Mouse (Mus musculus): ENCODE results near the gene Uap1l1.

Gene Uap1l1

DNA sequence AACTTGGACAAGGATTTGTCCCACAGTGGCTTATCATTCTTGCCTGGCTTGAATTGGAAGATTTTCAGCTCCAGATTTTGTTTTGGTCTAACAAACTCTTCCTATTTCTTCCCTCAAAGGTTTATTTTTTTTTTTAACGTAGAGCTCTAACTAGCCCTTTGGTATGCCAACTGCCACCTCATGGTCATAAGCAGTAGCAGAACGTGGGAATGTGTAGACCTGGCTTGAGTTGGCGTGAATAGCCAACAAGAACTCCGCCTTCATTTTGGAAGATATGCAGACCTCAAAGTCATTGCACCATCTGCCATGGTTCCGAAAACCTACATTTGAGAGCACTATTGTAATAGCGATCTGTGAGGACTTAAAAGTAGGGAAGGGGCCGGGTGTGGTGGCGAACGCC lies 34.0 kb downstream of the Uap1l1 start:
- in situ Hi-C loops (cut with MboI; ENCODE audit: low pct_unique_long_range_greater_than_20kb in 1 of 2, low sequenced_read_pairs in 2 of 2, unreplicated experiment in 1 of 2): loop anchor here in 1 of 2 experiments (5.0 kb wide), 1 partner anchor 64 kb away; no protein-coding TSS in a partner anchor

DNA sequence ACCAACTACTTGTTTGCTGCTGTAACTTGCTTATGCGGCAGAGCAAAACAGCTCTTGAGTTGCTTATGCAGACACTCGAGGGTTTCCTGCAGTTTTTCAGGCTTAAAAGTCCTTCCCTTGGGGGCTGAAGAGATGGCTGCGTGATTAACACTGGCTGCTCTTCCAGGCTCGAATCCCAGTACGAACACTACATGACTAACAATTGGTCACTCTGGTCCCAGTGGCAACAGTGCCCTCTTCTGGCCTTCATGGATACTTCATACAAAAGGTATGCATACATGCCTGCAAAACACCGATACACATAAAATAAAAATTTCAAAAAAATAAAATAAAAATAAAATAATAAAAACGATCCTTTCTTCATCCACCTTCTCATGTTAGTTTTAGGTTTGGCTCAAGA lies 37.0 kb downstream of the Uap1l1 start:
- in situ Hi-C loops (cut with MboI; ENCODE audit: low pct_unique_long_range_greater_than_20kb in 1 of 2, low sequenced_read_pairs in 2 of 2, unreplicated experiment in 1 of 2): no loop called here

DNA sequence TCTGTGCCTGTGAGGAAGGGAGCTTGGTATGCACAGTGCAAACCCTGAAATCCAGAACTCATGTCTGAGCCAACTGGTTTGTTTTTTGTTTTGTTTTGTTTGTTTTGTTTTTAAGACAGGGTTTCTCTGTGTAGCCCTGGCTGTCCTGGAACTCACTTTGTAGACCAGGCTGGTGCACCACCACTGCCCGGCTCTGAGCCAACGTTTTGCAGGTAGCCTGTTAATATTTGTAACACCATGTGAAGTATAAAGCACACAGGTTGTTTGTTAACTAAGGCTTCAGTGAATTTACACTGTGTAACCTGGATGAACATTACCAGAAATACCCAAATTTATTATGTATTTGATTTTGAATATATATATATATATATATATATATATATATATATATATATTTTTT lies 39.4 kb downstream of the Uap1l1 start:
- in situ Hi-C loops (cut with MboI; ENCODE audit: low pct_unique_long_range_greater_than_20kb in 1 of 2, low sequenced_read_pairs in 2 of 2, unreplicated experiment in 1 of 2): no loop called here

DNA sequence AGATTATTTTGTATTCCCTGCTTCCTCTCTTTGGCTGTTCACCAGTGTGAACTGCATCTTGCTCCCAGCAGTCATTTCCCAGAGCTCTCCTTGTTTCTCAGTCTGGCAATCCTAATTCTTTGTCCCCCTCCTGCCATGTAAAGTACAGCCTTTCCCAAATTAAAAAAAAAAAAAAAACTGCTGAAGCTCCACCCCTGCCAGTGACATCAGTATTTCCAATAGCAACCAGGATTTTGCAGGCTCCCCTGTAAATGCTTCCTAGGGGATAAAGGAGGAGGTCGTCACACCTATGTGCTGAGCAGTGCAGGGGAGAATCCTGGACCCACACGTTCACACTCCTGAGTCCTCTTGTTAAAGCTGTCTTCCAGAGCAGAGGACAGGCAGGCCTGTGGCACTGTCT lies 45.4 kb downstream of the Uap1l1 start:
- in situ Hi-C loops (cut with MboI; ENCODE audit: low pct_unique_long_range_greater_than_20kb in 1 of 2, low sequenced_read_pairs in 2 of 2, unreplicated experiment in 1 of 2): no loop called here

DNA sequence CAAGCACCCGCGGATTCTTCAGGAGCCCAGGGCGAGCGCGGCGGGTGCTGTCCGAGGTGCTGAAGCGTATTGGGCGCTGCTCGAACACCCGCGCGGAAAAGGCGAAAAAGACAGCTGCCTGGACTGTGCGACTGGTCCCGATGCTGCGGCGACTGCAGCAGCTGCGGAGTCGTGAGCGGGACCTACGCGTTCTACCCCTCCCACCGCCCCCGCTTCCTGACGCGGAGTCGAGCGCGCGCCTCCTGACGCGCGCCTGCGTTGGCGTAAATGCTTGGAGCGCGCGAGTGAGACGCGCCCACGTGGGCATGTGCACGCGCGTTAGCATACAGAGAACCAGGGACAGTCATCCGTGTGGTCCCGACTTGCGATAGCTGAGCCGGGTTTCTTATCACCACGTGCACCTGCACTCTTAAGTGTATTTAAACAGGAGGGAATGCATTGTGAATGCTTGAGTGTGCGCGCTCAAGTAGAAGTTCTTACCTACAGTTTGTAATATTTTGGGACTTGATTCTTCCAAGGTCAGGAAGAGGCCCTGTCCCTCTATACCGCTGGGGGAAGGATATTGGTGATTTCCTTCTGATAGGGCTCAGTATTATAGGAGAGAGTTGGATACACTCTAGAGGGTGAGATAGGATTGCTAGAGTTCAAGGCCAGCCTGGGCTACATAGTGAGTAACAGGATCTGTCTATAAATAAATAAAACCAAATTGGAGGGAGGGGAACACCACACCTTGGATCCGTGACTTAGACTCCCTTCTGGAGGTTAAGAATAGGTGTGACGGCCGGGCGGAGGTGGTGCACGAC lies 46.3 kb downstream of the Uap1l1 start, which contains the start of gene Grin1:
TSS of gene Grin1 (minus strand) at position 217 of the 803 bp plus-strand sequence.
- in situ Hi-C loops (cut with MboI; ENCODE audit: low pct_unique_long_range_greater_than_20kb in 1 of 2, low sequenced_read_pairs in 2 of 2, unreplicated experiment in 1 of 2): no loop called here

DNA sequence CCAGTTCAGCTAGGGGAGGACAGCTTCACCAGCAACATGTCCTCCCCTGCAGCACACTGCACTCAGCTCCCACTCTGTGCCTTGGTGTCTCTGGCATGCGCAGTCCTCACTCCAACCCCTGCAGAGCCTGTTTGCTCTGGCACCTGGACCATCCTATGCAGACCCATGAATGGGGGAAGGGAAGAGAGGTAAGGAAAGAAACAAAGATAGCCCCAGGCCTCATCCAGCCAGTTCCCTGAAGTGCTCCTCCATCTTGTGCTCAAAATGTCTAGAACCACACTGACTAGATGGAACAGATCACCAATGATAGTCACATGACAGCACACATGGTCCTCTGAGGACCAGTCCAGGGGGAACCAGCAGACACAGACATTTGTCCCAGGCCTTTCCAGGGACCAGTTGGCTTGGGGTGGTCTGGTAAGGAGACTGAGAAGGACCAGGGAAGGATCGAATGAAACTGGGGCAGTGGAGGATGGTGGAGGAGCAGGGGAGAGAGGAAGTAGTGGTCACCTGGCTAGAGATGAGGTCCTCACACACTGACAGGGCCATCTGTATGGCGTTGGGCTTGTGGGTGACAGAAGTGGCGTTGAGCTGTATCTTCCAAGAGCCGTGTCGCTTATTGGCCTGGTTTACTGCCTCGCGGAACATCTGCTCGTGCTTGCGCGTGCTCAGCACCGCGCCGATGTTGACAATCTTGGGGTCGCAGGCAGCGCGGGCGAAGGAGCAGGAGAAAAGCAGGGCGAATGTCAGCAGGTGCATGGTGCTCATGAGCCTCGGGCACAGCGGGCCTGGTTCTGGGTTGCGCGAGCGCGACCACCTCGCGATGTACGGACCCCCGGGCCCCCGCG lies 47.1 kb downstream of the Uap1l1 start:
- in situ Hi-C loops (cut with MboI; ENCODE audit: low pct_unique_long_range_greater_than_20kb in 1 of 2, low sequenced_read_pairs in 2 of 2, unreplicated experiment in 1 of 2): no loop called here

DNA sequence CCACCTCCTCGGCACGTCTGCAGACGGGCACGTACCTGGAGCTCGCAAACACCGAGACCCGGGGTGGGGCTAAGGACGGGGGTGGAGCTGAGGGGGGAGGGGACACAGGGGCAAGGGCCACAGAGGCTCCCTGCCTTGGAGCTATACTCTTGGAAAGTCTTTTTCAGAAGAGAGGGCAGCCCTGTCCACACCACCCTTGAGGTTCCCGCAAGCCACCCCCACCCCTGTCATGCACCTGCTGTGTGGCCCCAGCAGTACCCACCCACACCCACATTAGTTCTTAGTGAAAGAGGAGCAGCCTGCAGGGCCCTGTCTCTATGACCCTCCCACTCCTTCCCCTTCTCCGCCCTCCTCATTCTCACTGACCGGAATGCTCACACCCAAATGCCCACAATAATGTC lies 54.0 kb downstream of the Uap1l1 start:
- in situ Hi-C loops (cut with MboI; ENCODE audit: low pct_unique_long_range_greater_than_20kb in 1 of 2, low sequenced_read_pairs in 2 of 2, unreplicated experiment in 1 of 2): no loop called here

DNA sequence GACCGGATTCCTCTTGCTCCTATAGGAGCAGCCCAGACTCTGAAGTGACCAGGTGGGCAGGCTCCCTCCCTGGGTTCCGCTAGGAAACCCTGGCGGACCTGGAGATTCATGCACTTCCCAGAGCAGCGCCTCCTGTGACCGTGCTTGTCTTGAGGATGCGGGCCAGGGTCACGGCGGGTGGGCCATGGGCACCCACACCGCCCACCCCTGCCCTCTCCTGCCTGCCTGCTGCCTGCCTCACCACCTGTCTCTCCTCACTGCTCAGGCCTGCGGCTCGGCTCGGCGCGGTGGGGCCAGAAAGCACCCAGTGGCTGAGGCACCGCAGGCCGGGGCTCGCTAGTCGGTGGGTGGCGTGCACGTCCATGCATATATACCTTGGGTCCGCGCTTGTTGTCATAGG lies 54.5 kb downstream of the Uap1l1 start:
- in situ Hi-C loops (cut with MboI; ENCODE audit: low pct_unique_long_range_greater_than_20kb in 1 of 2, low sequenced_read_pairs in 2 of 2, unreplicated experiment in 1 of 2): no loop called here

DNA sequence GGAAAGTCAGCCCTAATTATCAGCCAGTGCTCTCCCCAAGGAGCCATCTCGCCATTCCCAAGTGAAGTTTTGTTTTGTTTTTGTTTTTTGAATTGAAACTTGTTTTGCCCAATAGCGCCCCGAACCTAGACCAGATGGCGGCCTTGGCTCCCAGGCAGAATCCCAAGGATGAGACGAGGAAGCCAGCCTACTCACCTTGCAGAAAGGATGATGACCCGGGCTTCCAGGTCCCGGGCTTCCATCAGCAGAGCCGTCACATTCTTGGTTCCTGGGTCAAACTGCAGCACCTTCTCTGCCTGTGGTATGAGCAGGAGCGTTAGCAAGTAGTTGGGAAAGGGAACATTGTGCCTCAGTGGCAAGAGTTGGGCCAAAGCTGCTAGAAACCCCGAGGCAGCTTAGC lies 55.3 kb downstream of the Uap1l1 start:
- in situ Hi-C loops (cut with MboI; ENCODE audit: low pct_unique_long_range_greater_than_20kb in 1 of 2, low sequenced_read_pairs in 2 of 2, unreplicated experiment in 1 of 2): no loop called here
